Mouse (Mus musculus) liver, postnatal 0 days (tissue): ENCODE results near the gene Bpgm. TPM values are rescaled to one million over a fixed set of nuclear protein-coding genes. Genes with fewer than 3 reads are reported as not detected.
A peak's percentile ranks its signal among the peaks of the same experiment; 100 is the strongest.

Experiments used
- ATAC-seq: fragments of 200-750 bp; cut with Nextera tagmentation; 2 replicates; pipeline ENCODE4 v1.8.0; 2017; ENCODE audit warnings: mild to moderate bottlenecking, moderate library complexity
- DNase-seq: peaks from one replicate; pipeline ENCODE4 v3.0.0-alpha.2; 2016
- H3K27ac ChIP-seq: fragments of 300-500 bp; sonication (generic); 2 replicates; pipeline ENCODE4 v1.5.1; 2014; ENCODE audit warnings: antibody characterized with exemption, moderate library complexity, mild to moderate bottlenecking, low read depth
- H3K27me3 ChIP-seq: fragments of 300-500 bp; sonication (generic); 2 replicates; pipeline ENCODE4 v1.6.1; 2014; ENCODE audit warnings: low read length, control low read depth, mixed read lengths; ENCODE audit not compliant: insufficient read depth
- H3K36me3 ChIP-seq: fragments of 300-500 bp; sonication (generic); replicated peaks from 2 replicates; pipeline ENCODE4 v1.6.1; 2014; ENCODE audit warnings: mild to moderate bottlenecking, control low read depth, low read length, moderate library complexity, mixed read lengths; ENCODE audit not compliant: insufficient read depth
- H3K4me1 ChIP-seq: fragments of 300-500 bp; sonication (generic); 2 replicates; pipeline ENCODE4 v1.6.1; 2014; ENCODE audit warnings: antibody characterized with exemption, mild to moderate bottlenecking, control low read depth; ENCODE audit not compliant: insufficient read depth
- H3K4me2 ChIP-seq: fragments of 300-500 bp; sonication (generic); 2 replicates; pipeline ENCODE4 v1.6.1; 2014; ENCODE audit warnings: low read depth, mild to moderate bottlenecking, low read length, moderate library complexity, mixed read lengths
- H3K4me3 ChIP-seq: fragments of 300-500 bp; sonication (generic); 2 replicates; pipeline ENCODE4 v1.5.1; 2014; ENCODE audit warnings: low read depth, low read length
- H3K9ac ChIP-seq: fragments of 300-500 bp; sonication (generic); replicated peaks from 2 replicates; pipeline ENCODE4 v1.6.1; 2014; ENCODE audit warnings: mild to moderate bottlenecking, moderate library complexity
- H3K9me3 ChIP-seq: fragments of 300-500 bp; sonication (generic); 2 replicates; pipeline ENCODE4 v1.6.1; 2016; ENCODE audit warnings: mild to moderate bottlenecking, control low read depth, low read length, mixed read lengths
- CTCF ChIP-seq: sonication (generic); IDR thresholded peaks from 2 replicates; pipeline ENCODE4 v1.5.1; 2016; ENCODE audit warnings: antibody characterized with exemption, low read depth
- EP300 ChIP-seq: IDR thresholded peaks from 2 replicates; pipeline ENCODE4 v1.6.1; 2016; ENCODE audit warnings: antibody characterized with exemption, low read depth, mild to moderate bottlenecking
- WGBS: fragments of 180-500 bp; shearing (Covaris S2); extraction: QIAGEN DNeasy Blood & Tissue Kit; methylation state at CpG from one replicate; pipeline ENCODE4 v1.1.7; 2014; ENCODE audit not compliant: insufficient replicate concordance; 5-methylcytosine and 5-hydroxymethylcytosine counted together
- polyA plus RNA-seq: library from polyadenylated mRNA; unstranded; fragments of >200 nt; fragmentation: Nextera tagmentation; extraction: Ambion mirVana; gene quantifications from 2 replicates; pipeline ENCODE4 v1.2.1, GENCODE M21; 2015

The Bpgm gene
- polyA plus RNA-seq, 1 experiment from 2014 or later, result 85.5 TPM

DNA sequence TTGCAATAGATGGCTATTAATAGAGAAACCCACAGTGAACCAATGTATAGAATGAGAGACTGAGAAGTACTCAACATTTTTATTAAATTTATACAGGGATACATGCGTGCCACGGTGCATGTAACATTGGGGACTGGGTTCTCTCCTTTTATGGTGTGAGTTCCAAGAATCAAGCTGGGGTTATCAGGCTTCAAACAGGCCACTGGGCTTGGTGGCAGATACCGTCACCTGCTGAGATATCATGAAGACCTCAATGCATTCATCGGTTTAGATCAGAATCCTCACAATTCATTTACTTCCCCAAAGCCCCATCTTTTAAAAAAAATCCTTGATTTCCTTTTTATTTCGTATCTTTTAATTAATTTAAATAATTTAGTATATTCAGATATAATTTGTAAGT lies 34.3 kb downstream of the Bpgm start:
- no peak overlapping the region for H3K4me3 ChIP-seq
- no peak overlapping the region for H3K4me2 ChIP-seq
- ATAC-seq (no peak), DNase-seq (no peak)
- H3K9ac ChIP-seq, result no peak overlapping the region
- WGBS, result 59% methylated on average over 5 of the region's 5 CpGs
- H3K27me3 ChIP-seq, result no peaks in the 10 kb centered on the region
- peak; percentile 80 for TF ChIP-seq EP300
- no peak for TF ChIP-seq CTCF
- no peaks in the 10 kb centered on the region; the same call in none of the 2 replicates for H3K36me3 ChIP-seq
- H3K4me1 ChIP-seq, result peaks cover 18% of the 10 kb centered on the region
- no peaks in the 10 kb centered on the region for H3K9me3 ChIP-seq
- no peak overlapping the region for H3K27ac ChIP-seq

DNA sequence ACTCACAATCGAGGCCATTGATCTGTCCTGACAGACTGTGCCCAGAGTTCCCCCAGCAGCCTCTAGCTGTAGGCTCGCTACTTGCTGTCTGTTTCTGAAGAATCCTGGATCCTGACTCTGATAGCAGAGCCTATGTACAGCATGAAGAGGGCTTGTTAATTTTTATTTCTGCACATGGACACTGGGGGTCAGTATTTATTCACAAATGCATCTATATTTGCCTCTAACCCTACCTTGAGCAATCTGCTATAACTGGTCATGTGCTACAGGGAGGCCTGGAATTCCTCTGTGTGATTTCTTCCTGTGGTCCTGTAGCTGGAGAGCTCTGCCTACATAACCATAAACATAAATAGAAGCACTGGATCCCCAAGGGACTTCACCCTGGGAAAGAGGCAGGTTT lies 35.4 kb downstream of the Bpgm start:
- no peak overlapping the region for H3K27ac ChIP-seq
- H3K4me2 ChIP-seq, result no peak overlapping the region
- H3K9ac ChIP-seq, result no peak overlapping the region
- no peaks in the 10 kb centered on the region for H3K9me3 ChIP-seq
- TF ChIP-seq CTCF, result peak; percentile 77
- peak; percentile 25; the same call in 1 of the 2 replicates for TF ChIP-seq EP300
- H3K4me3 ChIP-seq, result no peak overlapping the region
- H3K36me3 ChIP-seq, result no peaks in the 10 kb centered on the region
- peaks cover 18% of the 10 kb centered on the region for H3K4me1 ChIP-seq
- ATAC-seq (peak; percentile 77), DNase-seq (no peak)
- no peaks in the 10 kb centered on the region for H3K27me3 ChIP-seq
- 31% methylated on average over 2 of the region's 2 CpGs for WGBS

DNA sequence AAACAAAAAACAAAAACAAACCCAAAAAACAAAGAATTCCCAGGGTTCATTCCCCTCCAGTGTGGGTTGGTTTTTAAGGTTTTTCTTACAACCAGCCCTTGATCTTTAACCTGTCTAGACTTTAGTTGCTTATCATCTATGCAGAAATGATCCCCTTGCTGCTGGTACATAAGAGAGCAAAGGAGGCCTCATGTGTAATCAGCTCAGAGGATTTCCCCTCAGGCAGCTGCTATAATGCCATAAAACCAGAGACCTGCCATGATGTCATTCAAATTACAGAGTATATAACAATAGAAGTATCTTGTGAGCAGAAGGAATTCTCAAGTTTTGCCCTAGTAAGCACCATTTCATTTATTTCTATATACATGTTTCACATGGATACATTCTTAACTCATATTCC lies 36.7 kb downstream of the Bpgm start:
- Histone ChIP-seq H3K9ac (no peak overlapping the region), H3K36me3 (no peaks in the 10 kb centered on the region), H3K4me3 (no peak overlapping the region), H3K27ac (no peak overlapping the region), H3K4me2 (no peak overlapping the region), H3K4me1 (peaks cover 12% of the 10 kb centered on the region), H3K27me3 (no peaks in the 10 kb centered on the region), H3K9me3 (no peaks in the 10 kb centered on the region)
- no peak for ATAC-seq
- TF ChIP-seq EP300, result no peak
- TF ChIP-seq CTCF, result no peak
- no peak for DNase-seq

DNA sequence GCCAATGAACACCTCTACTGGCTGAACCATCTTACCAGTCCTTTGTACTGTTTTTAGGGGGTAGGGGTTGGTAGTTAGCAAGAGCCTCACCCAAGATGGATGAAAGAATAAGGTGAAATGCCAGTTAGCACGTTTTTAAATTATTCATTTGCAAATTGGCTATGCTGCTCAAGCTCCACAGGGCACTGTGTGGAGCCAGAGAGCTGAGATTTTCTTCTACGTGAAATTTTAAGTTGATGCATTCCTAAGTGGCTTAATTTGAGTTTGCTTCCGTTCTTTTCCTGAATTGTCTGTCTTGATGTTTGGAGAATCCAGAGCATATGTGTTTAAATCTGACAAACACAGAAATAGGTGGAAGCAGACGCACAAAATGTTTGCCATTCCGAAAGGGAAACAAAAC lies 38.6 kb downstream of the Bpgm start:
- Histone ChIP-seq H3K4me3 (no peak overlapping the region), H3K9me3 (no peaks in the 10 kb centered on the region), H3K4me1 (peaks cover 18% of the 10 kb centered on the region), H3K4me2 (no peak overlapping the region), H3K27me3 (no peaks in the 10 kb centered on the region), H3K36me3 (no peaks in the 10 kb centered on the region), H3K27ac (no peak overlapping the region), H3K9ac (no peak overlapping the region)
- WGBS, result 55% methylated on average over 5 of the region's 5 CpGs
- ATAC-seq, result no peak
- DNase-seq, result no peak
- peak; percentile 45 for TF ChIP-seq CTCF
- TF ChIP-seq EP300, result no peak

DNA sequence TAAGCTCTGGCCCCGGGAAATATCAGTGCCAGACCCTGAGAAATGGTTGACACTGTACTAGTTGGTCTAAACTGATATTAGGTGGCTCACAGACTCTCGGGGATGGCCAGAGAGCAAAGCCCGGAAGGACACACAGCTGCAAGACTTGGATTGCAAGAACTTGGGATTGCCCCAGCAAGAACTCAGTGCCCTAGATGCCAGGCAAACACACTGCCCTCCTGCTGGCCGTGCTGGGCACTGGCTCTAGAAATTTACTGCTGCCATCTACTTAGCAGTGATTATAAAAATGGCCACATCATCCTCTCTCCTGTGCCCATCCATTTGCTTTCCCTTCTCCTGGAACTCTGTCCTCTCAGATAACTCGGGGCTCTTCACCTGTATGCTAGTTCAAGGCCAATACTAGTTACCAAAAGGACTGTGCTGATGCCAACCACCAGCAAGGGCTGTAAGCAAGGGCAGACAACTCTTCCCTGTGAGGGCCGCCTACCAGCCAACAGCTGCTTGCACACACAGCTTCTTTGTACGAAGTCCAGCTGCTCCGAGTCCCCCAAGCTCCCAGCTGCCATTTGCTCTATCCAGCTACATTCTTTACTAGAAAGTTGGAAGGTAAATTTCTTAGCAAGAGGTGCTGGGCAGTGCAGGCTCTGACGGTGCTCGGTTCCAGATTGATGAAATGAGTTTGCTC lies 39.2 kb downstream of the Bpgm start:
- TF ChIP-seq CTCF (no peak), EP300 (no peak)
- Histone ChIP-seq H3K4me1 (peaks cover 18% of the 10 kb centered on the region), H3K9ac (no peak overlapping the region), H3K27ac (no peak overlapping the region), H3K27me3 (no peaks in the 10 kb centered on the region), H3K4me2 (no peak overlapping the region), H3K4me3 (no peak overlapping the region), H3K9me3 (no peaks in the 10 kb centered on the region), H3K36me3 (no peaks in the 10 kb centered on the region)
- ATAC-seq, result no peak
- DNase-seq, result no peak
- 50% methylated on average over 10 of the region's 10 CpGs for WGBS

DNA sequence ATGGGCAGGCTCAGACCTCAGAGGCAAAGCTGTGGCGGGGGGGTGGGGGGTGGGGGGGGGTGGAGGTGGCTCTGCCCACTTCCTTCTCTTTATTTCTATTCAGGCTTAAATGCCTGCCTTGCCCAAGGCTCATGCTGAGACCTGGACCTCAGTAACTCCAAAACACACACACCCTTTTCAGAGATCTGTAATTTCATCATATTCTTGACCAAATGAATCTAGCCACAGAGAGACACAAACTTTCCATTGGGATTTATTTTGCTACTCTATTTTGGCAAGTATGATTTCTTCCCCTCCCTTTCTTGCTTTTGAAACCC lies 39.7 kb downstream of the Bpgm start:
- Histone ChIP-seq H3K4me3 (no peak overlapping the region), H3K4me1 (peaks cover 18% of the 10 kb centered on the region), H3K36me3 (no peaks in the 10 kb centered on the region), H3K27ac (no peak overlapping the region), H3K9me3 (no peaks in the 10 kb centered on the region), H3K9ac (no peak overlapping the region), H3K4me2 (no peak overlapping the region), H3K27me3 (no peaks in the 10 kb centered on the region)
- ATAC-seq (no peak), DNase-seq (no peak)
- WGBS, result 23% methylated on average over 1 of the region's 1 CpGs
- no peak for TF ChIP-seq EP300
- TF ChIP-seq CTCF, result no peak
